Mouse (Mus musculus): ENCODE results near the gene Gm20441. TPM values are rescaled to one million over a fixed set of nuclear protein-coding genes. Genes with fewer than 3 reads are reported as not detected.
"Not testable (repeated sequence)": the region's sequence is repeated elsewhere in the genome, so short reads cannot be mapped to it uniquely, and the experiment has no call there.

Gm20441 gene
- total RNA-seq, 2 experiments from 2014 or later = not detected

DNA sequence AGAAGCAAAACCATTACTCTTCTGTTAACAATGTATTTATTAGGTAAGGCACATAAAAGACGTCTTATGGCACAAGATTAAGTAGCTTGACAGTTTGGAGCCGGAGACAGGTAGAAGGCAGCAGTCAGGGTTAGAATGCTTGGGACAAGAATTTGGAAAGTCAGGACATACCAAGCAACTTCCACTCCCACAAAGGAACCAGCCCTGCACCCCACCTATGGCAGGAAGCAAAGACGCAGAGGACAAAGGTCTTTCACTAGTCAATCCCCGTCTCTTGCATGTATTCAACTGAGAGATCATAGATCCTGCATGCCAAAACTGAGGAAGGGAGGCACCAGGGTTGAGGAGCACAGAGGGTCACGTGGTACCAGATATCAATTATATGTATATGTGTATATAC lies 6.7 kb downstream of the Gm20441 start:
- Histone ChIP-seq H3K27ac (peak overlapping the region; percentile 92; the same call in 1 of the 2 replicates), H3K4me3 (no peak overlapping the region)
- no peak for TF ChIP-seq CTCF (IDR thresholded peaks at IDR 0.05)
- DNase-seq = no peak
- intact Hi-C loops (cut with DNase I) = no loop called here

DNA sequence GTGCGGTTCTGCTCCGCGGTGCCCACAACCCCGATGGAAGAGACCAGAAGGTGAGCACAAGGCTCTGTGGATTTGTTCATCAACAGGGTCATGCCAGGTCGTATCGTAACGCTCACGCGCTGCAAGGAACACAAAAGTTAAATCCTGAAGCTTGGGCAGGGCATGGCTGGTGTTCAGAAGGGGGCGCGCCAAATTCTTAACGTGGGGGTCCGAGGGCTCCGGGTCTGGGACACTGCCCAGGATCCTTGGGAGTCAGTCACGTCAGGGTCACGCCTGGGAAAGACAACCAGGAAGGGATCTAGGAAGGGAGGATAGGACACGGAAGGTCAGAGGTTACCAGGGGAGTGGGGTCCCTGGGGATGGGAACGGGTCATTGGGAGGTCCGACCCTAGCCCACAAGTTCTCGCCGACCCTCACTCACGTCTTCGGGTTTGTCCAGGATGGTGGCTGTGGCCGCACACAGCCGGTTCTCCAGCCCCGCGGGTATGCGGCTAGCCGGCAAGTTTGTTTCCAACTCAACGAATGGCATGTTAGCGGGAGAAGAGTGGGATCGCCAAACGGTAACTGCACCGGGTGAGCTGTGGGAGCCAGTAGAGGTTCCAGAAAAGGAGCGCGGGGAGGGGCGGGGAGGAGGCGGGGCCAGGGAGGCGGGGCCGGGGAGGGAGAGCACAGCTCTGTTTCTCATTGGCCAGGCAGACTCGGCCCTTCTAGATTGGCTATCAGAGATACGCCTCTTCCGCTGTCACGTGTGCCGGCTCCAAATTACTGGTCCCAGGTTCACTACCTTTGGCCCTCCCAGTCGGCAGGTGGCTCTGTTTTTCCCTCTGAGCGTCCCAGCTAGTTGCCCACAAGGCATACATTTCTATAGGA lies 7.7 kb downstream of the Gm20441 start, which contains the start of gene Ddt:
Ddt (minus strand) TSS at position 620 of the 870 bp plus-strand sequence.
- peak within 1 kb of the TSS; percentile 92 for H3K27ac ChIP-seq
- intact Hi-C loops (cut with DNase I) = loop anchor here (2.0 kb wide), 1 partner anchor 60 kb away; no protein-coding TSS in a partner anchor
- DNase-seq = peak; percentile 93
- peak within 1 kb of the TSS; percentile 90 for H3K4me3 ChIP-seq
- peak; percentile 50 for TF ChIP-seq CTCF (IDR thresholded peaks at IDR 0.05)

DNA sequence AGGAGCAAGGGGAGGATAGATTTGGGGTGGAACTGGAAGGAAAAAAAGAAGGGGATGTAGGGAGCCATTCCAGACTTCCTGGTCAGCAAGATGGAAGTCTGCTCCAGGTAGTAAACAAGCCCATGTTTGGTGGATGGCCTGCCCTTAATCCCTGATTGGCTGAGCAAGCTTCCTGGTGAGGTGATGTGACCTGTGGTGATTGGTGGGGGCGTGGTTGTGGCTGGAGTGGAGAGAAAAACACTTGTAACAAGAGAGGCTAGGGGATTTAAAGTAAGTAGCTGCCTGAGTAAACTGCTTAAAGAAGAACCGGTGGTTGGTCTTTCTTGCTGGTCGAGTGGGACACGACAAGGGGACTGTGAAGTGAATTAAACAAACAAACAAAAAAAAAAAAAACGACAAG lies 13.0 kb downstream of the Gm20441 start:
- DNase-seq; intact Hi-C loops (cut with DNase I); H3K27ac ChIP-seq; H3K4me3 ChIP-seq: not testable (repeated sequence)

DNA sequence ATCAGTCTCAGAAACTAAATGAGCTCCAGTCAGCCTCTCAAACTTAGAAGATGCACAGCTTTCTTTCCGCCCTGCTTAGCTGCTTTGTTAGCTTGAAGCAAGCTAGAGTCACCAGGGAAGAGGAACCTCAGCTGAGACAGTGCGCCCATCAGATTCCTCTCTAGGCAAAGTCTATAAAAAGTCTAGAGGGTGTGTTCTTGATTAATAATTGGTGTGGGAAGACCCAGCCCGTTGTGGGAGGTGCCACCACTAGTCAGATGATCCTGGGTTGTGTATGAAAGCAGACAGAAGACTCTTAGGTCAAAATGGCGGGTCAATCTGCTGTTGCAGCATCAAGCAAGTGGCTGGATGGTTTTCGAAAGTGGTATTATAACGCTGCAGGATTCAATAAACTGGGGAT lies 13.9 kb downstream of the Gm20441 start:
- Histone ChIP-seq H3K27ac (no peak overlapping the region), H3K4me3 (no peak overlapping the region)
- TF ChIP-seq CTCF (IDR thresholded peaks at IDR 0.05) = no peak
- no peak for DNase-seq
- intact Hi-C loops (cut with DNase I) = no loop called here

DNA sequence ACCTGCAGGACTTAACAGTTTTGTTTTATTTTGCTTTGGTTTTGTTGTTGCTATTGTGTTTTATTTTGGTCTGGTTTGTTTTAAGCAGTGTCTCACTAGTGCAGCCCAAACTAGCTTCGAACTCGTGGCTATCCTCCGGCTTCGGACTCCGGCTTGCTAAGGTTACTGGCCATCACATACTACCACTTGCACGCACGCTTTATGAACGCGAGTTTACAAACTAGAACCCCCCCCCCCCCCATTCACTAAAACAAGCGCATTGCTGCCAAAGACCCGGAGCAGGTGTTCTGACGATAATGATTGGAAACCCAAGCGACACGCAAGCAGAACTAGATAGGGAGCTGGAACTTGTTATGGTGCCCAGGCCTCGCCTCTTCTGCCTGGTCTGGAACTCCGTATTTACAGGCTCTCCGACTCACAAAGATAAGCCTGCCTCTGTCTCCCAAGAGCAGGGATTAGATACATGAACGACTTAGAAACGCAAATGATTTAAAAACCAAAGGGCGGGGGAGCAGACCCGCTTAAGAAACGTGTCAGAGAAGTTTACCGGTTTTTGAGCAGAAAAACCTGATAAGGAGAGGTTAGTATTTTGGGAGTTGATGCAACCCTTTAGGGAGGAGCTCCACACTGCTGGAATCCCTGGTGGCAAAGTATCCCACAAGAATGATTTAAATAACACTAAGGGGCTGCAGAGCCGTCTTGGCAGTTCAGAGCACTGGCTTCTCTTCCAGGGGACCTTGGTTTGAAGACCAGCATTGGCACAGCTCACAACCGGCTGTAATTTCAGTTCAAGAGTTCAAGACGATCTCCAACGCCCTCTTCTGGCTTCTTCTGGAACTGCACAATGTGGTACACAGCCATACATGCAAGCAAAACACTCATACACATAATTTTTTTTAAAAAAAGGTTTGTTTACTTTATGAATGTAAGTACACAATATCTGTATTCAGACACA lies 16.0 kb downstream of the Gm20441 start:
- DNase-seq = peak; percentile 72
- peak; percentile 83 for TF ChIP-seq CTCF (IDR thresholded peaks at IDR 0.05)
- intact Hi-C loops (cut with DNase I) = loop anchor here (1.0 to 5.0 kb wide), 3 partner anchors 20 to 188 kb away; partner anchors contain the start of gene Gm5134
- H3K4me3 ChIP-seq = peak overlapping the region; percentile 80
- H3K27ac ChIP-seq = peak overlapping the region; percentile 90

DNA sequence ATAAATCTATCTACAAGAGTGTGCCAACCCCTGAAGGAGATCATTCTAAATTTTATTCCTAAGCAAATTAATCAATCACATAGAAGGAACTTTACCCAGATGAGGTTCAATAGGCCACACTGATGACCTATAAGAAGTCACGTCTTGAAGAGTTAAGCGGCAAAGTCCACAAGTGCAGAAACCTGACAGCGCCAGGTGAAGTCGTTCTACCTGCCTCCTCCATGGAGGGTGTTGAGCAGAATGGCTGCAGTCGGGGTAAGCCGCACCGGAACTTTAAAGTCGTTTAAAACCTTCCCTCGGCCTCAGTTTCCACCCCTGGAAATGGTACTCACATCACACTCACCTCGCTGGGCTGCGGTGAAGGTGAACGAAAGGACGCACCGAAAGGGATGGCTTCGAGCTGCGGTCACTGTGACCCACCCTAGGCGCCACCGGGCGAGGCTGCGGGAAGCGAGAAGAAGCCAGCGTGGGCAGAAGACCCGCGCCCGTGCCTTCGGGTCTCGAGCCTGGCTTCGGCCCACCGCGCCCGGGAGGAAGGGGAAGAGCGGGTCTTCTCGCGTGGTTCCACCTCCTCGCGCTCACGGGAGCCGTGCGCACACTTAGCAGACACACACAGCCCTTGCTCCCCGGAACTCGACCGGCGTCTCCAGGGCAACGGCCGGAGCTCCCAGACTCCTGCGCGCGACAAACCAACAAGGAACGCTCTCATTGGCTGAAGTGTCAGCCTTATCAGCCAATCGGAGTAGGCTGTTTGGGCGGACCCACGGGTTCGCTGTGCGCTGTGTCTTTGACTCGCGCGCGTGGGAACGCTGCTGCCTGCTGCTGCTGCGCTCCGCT lies 16.9 kb downstream of the Gm20441 start, which contains the start of gene Cabin1:
Cabin1 (minus strand) TSS at position 660 of the 837 bp plus-strand sequence.
- H3K27ac ChIP-seq = peak within 1 kb of the TSS; percentile 90
- intact Hi-C loops (cut with DNase I) = loop anchor here (2.0 to 5.0 kb wide), 2 partner anchors 19 to 188 kb away; partner anchors contain the start of gene Gm5134
- H3K4me3 ChIP-seq = peak within 1 kb of the TSS; percentile 80
- TF ChIP-seq CTCF (IDR thresholded peaks at IDR 0.05) = no peak
- peak; percentile 98 for DNase-seq

DNA sequence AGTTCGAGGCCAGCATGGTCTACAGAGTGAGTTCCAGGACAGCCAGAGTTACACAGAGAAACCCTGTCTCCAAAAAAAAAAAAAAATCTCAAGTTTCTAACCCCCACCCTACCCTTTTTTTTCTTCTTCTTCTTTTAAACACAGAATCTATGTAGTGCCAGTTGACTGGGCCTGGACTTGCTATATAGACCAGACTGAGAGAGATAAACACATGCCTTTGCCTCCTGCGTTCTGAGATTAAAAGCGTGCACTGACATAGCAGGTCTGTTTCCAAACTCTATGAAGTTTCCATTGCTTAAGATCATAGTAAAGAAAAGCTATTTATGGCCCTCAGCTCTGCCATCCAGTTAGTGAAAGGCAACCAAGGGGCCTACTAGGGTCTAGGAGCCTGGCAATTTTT lies 18.3 kb downstream of the Gm20441 start:
- Histone ChIP-seq H3K4me3 (no peak overlapping the region), H3K27ac (no peak overlapping the region)
- no peak for DNase-seq
- TF ChIP-seq CTCF (IDR thresholded peaks at IDR 0.05) = no peak
- intact Hi-C loops (cut with DNase I) = loop anchor here (5.0 kb wide), 1 partner anchor 190 kb away; the partner anchor contains the start of gene Gm5134

DNA sequence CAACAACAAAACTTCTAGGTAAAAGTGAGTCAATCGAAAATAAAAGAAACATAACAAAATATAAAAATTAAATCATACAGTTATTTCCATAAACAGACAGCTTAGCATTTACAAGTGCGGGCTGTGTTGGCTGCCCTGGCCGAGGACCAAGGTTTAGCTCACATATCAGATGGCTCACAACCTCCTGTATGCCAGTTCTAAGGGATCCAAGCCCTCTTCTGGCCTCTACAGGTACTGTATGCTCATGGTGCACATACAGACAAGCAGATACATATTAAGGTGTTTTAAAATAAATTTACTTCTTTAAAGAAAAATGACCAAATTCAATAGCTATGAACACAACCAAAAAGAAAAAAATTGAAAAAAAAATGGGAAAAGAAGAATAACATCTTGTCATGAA lies 20.4 kb downstream of the Gm20441 start:
- intact Hi-C loops (cut with DNase I) = loop anchor here (5.0 kb wide), 1 partner anchor 192 kb away; the partner anchor contains the start of gene Gm5134

DNA sequence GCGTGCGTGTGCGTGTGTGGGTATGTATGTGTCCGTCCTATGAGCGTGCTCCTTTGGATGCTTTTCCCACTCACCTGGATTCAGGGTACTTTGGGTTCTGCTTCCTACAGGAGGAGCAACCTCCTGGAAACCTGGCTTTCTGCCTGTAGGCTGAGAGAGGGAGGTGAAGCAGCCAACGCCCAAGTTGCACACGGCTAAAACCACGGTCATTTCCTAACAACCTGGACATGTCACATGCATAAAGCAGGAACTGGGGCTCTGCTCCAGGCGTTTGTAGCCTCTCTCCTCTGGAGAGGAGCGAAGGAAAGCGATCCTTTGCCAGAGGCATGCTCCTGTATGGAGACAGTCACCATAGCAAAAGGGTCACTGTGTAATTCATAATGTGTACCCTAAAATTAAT lies 24.0 kb downstream of the Gm20441 start:
- TF ChIP-seq CTCF (IDR thresholded peaks at IDR 0.05) = no peak
- no peak overlapping the region for H3K4me3 ChIP-seq
- intact Hi-C loops (cut with DNase I) = no loop called here
- DNase-seq = no peak
- no peak overlapping the region for H3K27ac ChIP-seq

More for the DNA sequence above, 20.4 kb downstream of the Gm20441 start:
- Histone ChIP-seq H3K27ac (no peak overlapping the region), H3K4me3 (no peak overlapping the region)
- peak; percentile 11; the same call in 1 of the 2 replicates for TF ChIP-seq CTCF (IDR thresholded peaks at IDR 0.05)
- no peak for DNase-seq

DNA sequence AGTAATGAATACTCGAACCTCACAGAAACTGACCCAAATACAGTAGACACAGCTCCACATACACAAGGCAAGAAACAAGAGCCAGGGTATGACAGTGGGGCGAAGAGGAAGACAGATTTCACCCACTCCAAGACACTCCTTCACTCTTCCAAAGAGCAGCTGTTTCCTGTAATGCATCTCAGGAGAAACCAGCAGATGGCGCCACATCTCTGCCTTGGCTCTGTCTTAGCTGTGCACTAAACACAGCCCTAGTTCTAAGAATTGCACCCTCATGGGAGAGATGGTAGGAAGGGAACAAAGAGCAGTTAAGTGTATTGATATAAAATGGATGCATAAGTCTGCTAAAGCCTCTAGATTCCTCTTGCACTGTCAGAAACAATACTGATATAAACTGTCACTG lies 36.7 kb downstream of the Gm20441 start:
- peak; percentile 99; the same call in 1 of the 2 replicates for TF ChIP-seq CTCF (IDR thresholded peaks at IDR 0.05)
- H3K4me3 ChIP-seq = no peak overlapping the region
- H3K27ac ChIP-seq = no peak overlapping the region
- DNase-seq = peak; percentile 85
- intact Hi-C loops (cut with DNase I) = loop anchor here (1.0 to 5.0 kb wide), 3 partner anchors 21 to 208 kb away; partner anchors contain the start of genes Cabin1 and Gm5134

DNA sequence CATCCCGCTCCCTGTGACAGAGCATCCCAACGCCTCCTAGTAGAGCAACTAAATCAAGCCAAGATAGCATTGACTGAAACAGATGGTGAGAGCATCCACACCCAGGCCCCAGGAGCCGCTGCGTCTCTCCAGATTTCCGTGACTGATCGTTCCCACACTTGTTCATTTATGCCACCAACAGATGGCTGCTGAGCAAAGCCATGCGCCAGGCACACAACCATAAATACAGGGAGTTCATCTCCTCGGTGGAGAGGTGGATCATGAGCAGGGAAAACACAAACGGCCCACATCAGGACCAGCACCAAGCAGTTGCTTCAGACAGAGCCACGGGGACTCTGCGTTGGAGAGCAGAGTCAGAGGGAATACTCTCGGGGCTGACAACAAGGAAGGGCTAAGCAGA lies 37.4 kb downstream of the Gm20441 start:
- H3K27ac ChIP-seq = no peak overlapping the region
- DNase-seq = no peak
- no peak overlapping the region for H3K4me3 ChIP-seq
- intact Hi-C loops (cut with DNase I) = loop anchor here (5.0 kb wide), 1 partner anchor 209 kb away; the partner anchor contains the start of gene Gm5134
- no peak for TF ChIP-seq CTCF (IDR thresholded peaks at IDR 0.05)

Measured in gastrocnemius, adult 2 months (tissue).